Mouse (Mus musculus) thymus, postnatal 14 days (tissue): ENCODE measurements at regions not wholly inside any gene's neighbourhood (a gene's known extent, or its start where the extent isn't known, plus 50 kb on each side); places are given as distances from the start of the nearest gene placed in this dataset.

Experiments used
- DNase-seq: peaks from one replicate; pipeline ENCODE4 v3.0.0; 2021

- no peak for DNase-seq
These were observed 167.1 kb downstream of the Fam169b start for GRCm38 (mm10) chr7:68440661-68441150.

GRCm38 (mm10) chr7:68428946-68429345 lies 155.3 kb downstream of the Fam169b start:
- no peak for DNase-seq

- no peak for DNase-seq
These were observed 142.3 kb downstream of the Fam169b start for GRCm38 (mm10) chr7:68415890-68416289.

- DNase-seq = no peak
These were observed 139.1 kb downstream of the Fam169b start for GRCm38 (mm10) chr7:68412786-68413185.
